Mouse (Mus musculus) adipose tissue, adult 10 weeks (tissue): ENCODE measurements around the gene Krt87. TPM values are rescaled to one million over a fixed set of nuclear protein-coding genes. Genes with fewer than 3 reads are reported as not detected.

Source experiments
- polyA plus RNA-seq: library from polyadenylated mRNA; stranded (reverse); fragments of 350-450 nt; fragmentation: Illumina TruSeq; extraction: RNeasy Lipid Tissue Mini Kit (QIAGEN cat#74804); gene quantifications from one replicate; pipeline ENCODE4 v1.2.3, GENCODE M21; 2014; ENCODE audit warnings: low read depth, low replicate concordance

Krt87 gene
- polyA plus RNA-seq = not detected

DNA sequence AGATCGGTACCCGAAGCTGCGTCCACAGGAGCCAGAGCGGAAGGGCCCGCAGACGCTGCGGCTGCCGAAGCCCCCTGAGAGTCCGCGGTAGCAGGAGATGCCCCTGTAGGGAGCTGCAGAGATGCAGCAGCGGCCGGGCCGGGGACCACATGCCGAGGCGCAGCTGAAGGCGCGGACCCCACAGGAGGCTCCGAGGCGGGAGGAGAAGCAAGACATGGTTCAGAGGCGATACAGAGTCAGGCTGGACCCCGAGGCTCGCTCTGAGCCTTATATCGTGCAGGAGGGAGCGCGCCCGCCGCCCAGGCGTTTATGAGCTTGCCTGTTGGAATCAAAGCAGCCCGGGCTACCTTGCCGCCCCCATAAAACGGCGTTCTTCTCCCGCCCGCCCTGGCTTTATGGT is at the start of gene Krt87:
Krt87 (minus strand) TSS at position 250 of the 400 bp plus-strand sequence.

GRCm38 (mm10) chr15:101472952-101473528 is 34.4 kb upstream of the Krt87 start, which contains the start of gene Krt86:
TSS of gene Krt86 (plus strand) at chr15:101473478.

GRCm38 (mm10) chr15:101463651-101464050 is 25.0 kb upstream of the Krt87 start, which contains the start of gene Krt81:
TSS of gene Krt81 (minus strand) at chr15:101463751.

DNA sequence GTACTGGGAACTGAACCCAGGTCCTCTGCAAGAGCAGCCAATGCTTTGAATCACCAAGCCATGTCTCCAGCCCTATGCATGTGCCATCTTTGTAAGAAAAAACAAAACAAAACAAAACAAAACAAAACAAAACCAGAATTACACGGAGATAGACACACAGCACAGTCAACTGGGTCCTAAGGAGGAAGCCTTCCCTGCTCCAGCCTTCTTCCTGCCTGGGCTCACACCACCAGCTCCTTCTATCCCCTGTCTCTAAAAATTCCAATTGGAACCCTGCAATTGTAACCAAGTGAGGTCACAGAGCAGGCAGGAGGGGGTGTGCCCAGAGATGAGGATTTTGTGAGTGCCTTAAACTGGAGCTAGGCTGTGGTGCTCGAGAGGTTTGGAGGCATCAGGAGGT is 8.8 kb upstream of the Krt87 start, which contains the start of gene Krt88:
Krt88 (plus strand) TSS at position 301 of the 400 bp plus-strand sequence.

DNA sequence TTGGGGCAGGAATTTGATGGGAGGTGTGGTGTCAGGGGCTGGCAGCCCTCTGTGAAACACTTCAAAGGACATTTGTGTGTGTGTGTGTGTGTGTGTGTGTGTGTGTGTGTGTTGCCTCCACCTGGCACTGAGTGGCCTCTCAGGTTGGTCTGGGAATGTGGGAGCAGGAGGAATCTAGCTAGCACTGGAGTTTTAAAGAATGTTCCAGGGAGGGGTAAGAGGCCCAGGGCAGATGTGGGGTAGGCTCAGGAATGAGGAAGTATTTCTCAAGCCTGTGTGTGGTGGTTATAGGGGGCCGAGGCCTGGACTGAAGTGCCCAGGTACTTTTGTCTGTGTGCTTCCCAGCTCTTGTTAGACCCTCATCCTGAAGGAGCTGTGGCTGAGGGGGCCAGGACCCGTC is 27.8 kb downstream of the Krt87 start, which contains the start of gene Krt7:
Krt7 (plus strand) TSS at position 269 of the 400 bp plus-strand sequence.

Other genes with a start within 250 kb of the Krt87 start
- gene Grasp, start 214.6 kb downstream of the Krt87 start, polyA plus RNA-seq = 4.1 TPM
- gene Nr4a1, start 184.5 kb downstream of the Krt87 start, polyA plus RNA-seq = 34.9 TPM
- gene Atg101, start 154.5 kb downstream of the Krt87 start, polyA plus RNA-seq = 23.9 TPM
- 3.1 TPM for gene 6030408B16Rik, start 145.6 kb downstream of the Krt87 start, polyA plus RNA-seq
- gene Krt80, start 68.6 kb downstream of the Krt87 start, polyA plus RNA-seq = 5.3 TPM
- gene Krt7, start 27.8 kb downstream of the Krt87 start, polyA plus RNA-seq = 24.7 TPM
- 3.5 TPM for gene Krt88, start 8.9 kb upstream of the Krt87 start, polyA plus RNA-seq
- gene Krt81, start 24.9 kb upstream of the Krt87 start, polyA plus RNA-seq = not detected
- not detected for gene Krt86, start 34.7 kb upstream of the Krt87 start, polyA plus RNA-seq
- not detected for gene Krt83, start 52.7 kb upstream of the Krt87 start, polyA plus RNA-seq
- not detected for gene Gm49425, start 78.5 kb upstream of the Krt87 start, polyA plus RNA-seq
- not detected for gene Krt84, start 94.0 kb upstream of the Krt87 start, polyA plus RNA-seq
- gene Krt82, start 111.9 kb upstream of the Krt87 start, polyA plus RNA-seq = not detected
- gene Krt90, start 124.1 kb upstream of the Krt87 start, polyA plus RNA-seq = not detected
- not detected for gene Krt75, start 135.1 kb upstream of the Krt87 start, polyA plus RNA-seq
- gene Gm5414, start 189.4 kb upstream of the Krt87 start, polyA plus RNA-seq = not detected
- gene Gm5478, start 208.6 kb upstream of the Krt87 start, polyA plus RNA-seq = not detected
- gene Krt6b, start 241.5 kb upstream of the Krt87 start, polyA plus RNA-seq = not detected